Mouse (Mus musculus): Measurements from ENCODE around the gene Nr1h2.

GRCm38 (mm10) chr7:44588338-44588737 lies 34.6 kb upstream of the Nr1h2 start:
- no peak for TF ChIP-seq CTCF (IDR thresholded peaks at IDR 0.05; ENCODE audit: low read depth)
- no peak for TF ChIP-seq EP300 (optimal IDR thresholded peaks at IDR 0.05)
